Mouse (Mus musculus) G1E (cell line): ENCODE measurements around the gene Zbp1.

Experiments used
- CTCF ChIP-seq: IDR thresholded peaks from 2 replicates; pipeline ENCODE4 v1.5.1; 2012; ENCODE audit warnings: low read depth, low read length, inconsistent platforms, mixed read lengths
- GATA1 ChIP-seq: IDR thresholded peaks from 2 replicates; pipeline ENCODE4 v1.6.1; 2012; ENCODE audit warnings: borderline replicate concordance, low read length, inconsistent platforms, mixed read lengths
- GATA2 ChIP-seq: IDR thresholded peaks from 2 replicates; pipeline ENCODE4 v1.6.1; 2012; ENCODE audit warnings: low read depth, low read length, inconsistent platforms, borderline replicate concordance
- POLR2AphosphoS5 ChIP-seq: IDR thresholded peaks from 2 replicates; pipeline ENCODE4 v1.6.1; 2012; ENCODE audit warnings: low read depth, low read length, inconsistent platforms; ENCODE audit not compliant: insufficient replicate concordance
- TAL1 ChIP-seq: conservative IDR thresholded peaks from 2 replicates; pipeline ENCODE4 v1.6.1; 2012; ENCODE audit warnings: low read depth, low read length, inconsistent platforms, mixed read lengths

- TF ChIP-seq CTCF (no peak), POLR2AphosphoS5 (no peak), GATA1 (no peak), TAL1 (no peak), GATA2 (no peak)
Observed at GRCm38 (mm10) chr2:173159354-173160311, 59.1 kb downstream of the Zbp1 start.
